In genomic region chr19:21271741-21272654, GRCm38 (mm10) we compare ENCODE assay signal across 8 mouse cellular contexts. TPM values are rescaled to one million over a fixed set of nuclear protein-coding genes. Genes with fewer than 3 reads are reported as not detected.
A peak's percentile ranks its signal among the peaks of the same experiment; 100 is the strongest.
DNase-seq lines count a peak whose midpoint lies in the region; ATAC-seq and TF ChIP-seq lines count a peak whose summit lies in the region.

TSS of gene Zfand5 (plus strand) at chr19:21272278.

- H3K9ac ChIP-seq in forebrain, embryonic 15.5 days (replicated peaks), result peak within 1 kb of the TSS; percentile 93

- peak; percentile 100 for TF ChIP-seq POLR2A in lung, adult 2 months (IDR thresholded peaks at IDR 0.05; ENCODE audit: borderline replicate concordance, extremely low read depth, low read depth, low read length)

- peak; percentile 95 for ATAC-seq in forebrain, embryonic 15.5 days (replicated peaks)
- peak; percentile 76 for ATAC-seq in neutrophil, adult 5-6 weeks (ENCODE audit: extremely low read depth, insufficient number of reproducible peaks, low FRiP score, poor library complexity, severe bottlenecking)

- no peak for TF ChIP-seq CTCF in lung, adult 2 months (IDR thresholded peaks at IDR 0.05; ENCODE audit: insufficient read depth, low read length)

- H3K4me3 ChIP-seq in forebrain, embryonic 15.5 days, result peak within 1 kb of the TSS; percentile 67
- H3K4me3 ChIP-seq in lung, adult 2 months (replicated peaks; ENCODE audit: extremely low read depth, low read depth, low read length), result peak within 1 kb of the TSS; percentile 91

- intact Hi-C loops in heart, postnatal 25 days (cut with DNase I), result loop anchor here (2.0 to 10.0 kb wide), 4 partner anchors 125 to 293 kb away; partner anchors contain the start of gene Gda

- DNase-seq in ES-CJ7 (ENCODE audit: low read depth, low spot score), result peak; percentile 91
- peak; percentile 100 for DNase-seq in cerebellum, adult 11 months
- DNase-seq in heart, postnatal 25 days (ENCODE audit: low spot score), result peak; percentile 96
- peak; percentile 95 to 99 for DNase-seq in layer of hippocampus, adult 18-20 months (ENCODE audit: low spot score in 2 of 2)
- peak; percentile 98 for DNase-seq in lung, adult 2 months
- peak; percentile 88 to 92 for DNase-seq in thymus, adult 18-20 months

- H3K27ac ChIP-seq in forebrain, embryonic 15.5 days (replicated peaks), result peak within 1 kb of the TSS; percentile 99

- peaks cover 34% of the 10 kb centered on the region for H3K4me1 ChIP-seq in forebrain, embryonic 15.5 days
- no peaks in the 10 kb centered on the region; the same call in 1 of the 2 replicates for H3K4me1 ChIP-seq in lung, adult 2 months (ENCODE audit: control insufficient read depth, insufficient read depth, low read length)

- peak within 1 kb of the TSS; percentile 63 for H3K4me2 ChIP-seq in forebrain, embryonic 15.5 days (replicated peaks)

- no peaks in the 10 kb centered on the region for H3K9me3 ChIP-seq in forebrain, embryonic 15.5 days

- no peaks in the 10 kb centered on the region for H3K27me3 ChIP-seq in forebrain, embryonic 15.5 days

- peaks cover 5% of the 10 kb centered on the region; the same call in 1 of the 2 replicates for H3K36me3 ChIP-seq in forebrain, embryonic 15.5 days

- WGBS in forebrain, embryonic 15.5 days, result under 1% methylated on average over 110 of the region's 118 CpGs
- WGBS in lung, adult 2 months, result under 1% methylated on average over 114 of the region's 118 CpGs

RNA-seq across cellular contexts. Expression of gene Zfand5, which starts in this region (rescaled TPM):
- polyA plus RNA-seq in forebrain, embryonic 15.5 days (2015; fragmentation: Nextera tagmentation; extraction: Ambion mirVana), result 153 and 164 TPM in 2 replicates
- 100 to 1,000 TPM; 114 to 126 TPM for total RNA-seq in heart, postnatal 25 days (2021)
- total RNA-seq in layer of hippocampus, adult 18-20 months (2021), result 100 to 1,000 TPM; 140 to 143 TPM
- 15.6 and 20.0 TPM in 2 replicates for polyA plus RNA-seq in lung, adult 2 months (2012; rRNA removed)
- total RNA-seq in neutrophil, adult 5-6 weeks (2017), result 186 and 188 TPM in 2 replicates

Comparison
In these comparisons a context has a peak if more than half of its experiments do, and no peak if none do; other contexts are left out.
1. Peak in every context shown above with its lines: DNase-seq, ATAC-seq, H3K4me3 ChIP-seq and H3K27ac ChIP-seq.